Mouse (Mus musculus) bone marrow macrophage, adult 2 months (primary cell): ENCODE results near the gene Nkain2.

ENCODE experiments used
- CTCF ChIP-seq: IDR thresholded peaks from 2 replicates; pipeline ENCODE4 v1.5.1; 2012; ENCODE audit warnings: low read depth, mild to moderate bottlenecking, low read length, moderate library complexity
- POLR2A ChIP-seq: IDR thresholded peaks from 2 replicates; pipeline ENCODE4 v1.6.1; 2012; ENCODE audit warnings: mild to moderate bottlenecking, low read depth, low read length, borderline replicate concordance

DNA sequence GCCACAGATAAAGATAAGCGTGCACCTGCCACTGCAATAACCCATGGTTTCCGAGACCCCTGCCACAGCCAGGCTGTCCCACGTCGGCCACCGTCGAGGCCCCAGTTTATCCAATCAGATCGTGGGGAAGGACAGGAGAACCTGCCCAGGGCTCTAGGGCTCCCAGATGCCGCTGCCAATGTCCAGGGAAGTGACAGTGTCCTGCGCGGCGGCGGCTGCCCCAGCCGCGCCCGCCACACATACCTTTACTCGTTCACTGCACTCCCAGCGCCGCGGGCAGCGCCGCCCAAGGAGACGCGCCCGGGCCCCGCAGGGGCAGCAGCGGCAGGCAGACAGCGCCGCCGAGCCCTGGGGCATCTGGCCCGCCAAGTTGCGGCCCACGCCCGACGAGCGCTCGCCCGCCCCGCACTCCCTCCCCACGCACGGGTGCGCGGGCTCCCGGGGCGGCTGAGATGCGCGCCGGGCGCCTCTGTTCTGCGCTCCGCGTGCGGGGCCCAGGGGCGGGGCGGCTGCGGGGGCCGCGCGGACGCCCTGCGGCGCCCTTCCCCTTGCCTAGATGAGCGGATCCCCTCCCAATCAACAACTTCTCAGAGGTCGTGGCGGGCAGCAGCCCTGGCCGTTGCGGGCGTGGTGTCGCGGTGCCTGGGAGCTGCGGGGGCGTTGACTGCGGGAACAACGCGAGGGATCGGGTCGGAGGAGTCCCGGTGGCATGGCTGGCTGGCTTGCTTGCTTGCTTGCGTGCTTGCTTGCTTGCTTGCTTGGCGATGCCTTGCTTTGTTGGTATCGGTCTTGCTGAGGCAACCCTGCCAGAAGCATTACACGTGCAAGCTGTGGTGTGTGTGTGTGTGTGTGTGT lies at the start of gene Nkain2:
- TF ChIP-seq POLR2A (no peak), CTCF (no peak)
